Mouse (Mus musculus) limb, embryonic 13.5 days (tissue): ENCODE results near the gene Pcbp3. TPM values are rescaled to one million over a fixed set of nuclear protein-coding genes. Genes with fewer than 3 reads are reported as not detected.

Source experiments
- ATAC-seq: fragments of 200-750 bp; cut with Nextera tagmentation; 2 replicates; pipeline ENCODE4 v1.8.0; 2017; ENCODE audit warnings: low read depth, moderate number of reproducible peaks, moderate TSS enrichment; ENCODE audit not compliant: low FRiP score
- H3K27ac ChIP-seq: fragments of 300-500 bp; sonication (generic); 2 replicates; pipeline ENCODE4 v1.5.1; 2015; ENCODE audit warnings: inconsistent platforms, mild to moderate bottlenecking, moderate library complexity
- H3K27me3 ChIP-seq: fragments of 300-500 bp; sonication (generic); 2 replicates; pipeline ENCODE4 v1.6.1; 2015; ENCODE audit warnings: mild to moderate bottlenecking, inconsistent platforms
- H3K36me3 ChIP-seq: fragments of 300-500 bp; sonication (generic); 2 replicates; pipeline ENCODE4 v1.6.1; 2015; ENCODE audit warnings: inconsistent platforms, mild to moderate bottlenecking, moderate library complexity
- H3K4me1 ChIP-seq: fragments of 300-500 bp; sonication (generic); 2 replicates; pipeline ENCODE4 v1.6.1; 2015; ENCODE audit warnings: inconsistent platforms
- H3K4me2 ChIP-seq: fragments of 300-500 bp; sonication (generic); replicated peaks from 2 replicates; pipeline ENCODE4 v1.6.1; 2015; ENCODE audit warnings: inconsistent platforms, mild to moderate bottlenecking, moderate library complexity
- H3K4me3 ChIP-seq: fragments of 300-500 bp; sonication (generic); 2 replicates; pipeline ENCODE4 v1.5.1; 2015; ENCODE audit warnings: moderate library complexity, mild to moderate bottlenecking, inconsistent platforms
- H3K9ac ChIP-seq: fragments of 300-500 bp; sonication (generic); 2 replicates; pipeline ENCODE4 v1.6.1; 2015; ENCODE audit warnings: mild to moderate bottlenecking, inconsistent platforms
- H3K9me3 ChIP-seq: fragments of 300-500 bp; sonication (generic); 2 replicates; pipeline ENCODE4 v1.6.1; 2016; ENCODE audit warnings: inconsistent platforms
- WGBS: fragments of 180-500 bp; shearing (Covaris S2); methylation state at CpG from one replicate; pipeline ENCODE4 v1.1.7; 2015; 5-methylcytosine and 5-hydroxymethylcytosine counted together
- polyA plus RNA-seq: library from polyadenylated mRNA; unstranded; fragments of >200 nt; fragmentation: Nextera tagmentation; extraction: Ambion mirVana; gene quantifications from 2 replicates; pipeline ENCODE4 v1.2.1, GENCODE M21; 2015

Gene Pcbp3
- polyA plus RNA-seq, 1 experiment from 2014 or later, result 31.2 TPM

DNA sequence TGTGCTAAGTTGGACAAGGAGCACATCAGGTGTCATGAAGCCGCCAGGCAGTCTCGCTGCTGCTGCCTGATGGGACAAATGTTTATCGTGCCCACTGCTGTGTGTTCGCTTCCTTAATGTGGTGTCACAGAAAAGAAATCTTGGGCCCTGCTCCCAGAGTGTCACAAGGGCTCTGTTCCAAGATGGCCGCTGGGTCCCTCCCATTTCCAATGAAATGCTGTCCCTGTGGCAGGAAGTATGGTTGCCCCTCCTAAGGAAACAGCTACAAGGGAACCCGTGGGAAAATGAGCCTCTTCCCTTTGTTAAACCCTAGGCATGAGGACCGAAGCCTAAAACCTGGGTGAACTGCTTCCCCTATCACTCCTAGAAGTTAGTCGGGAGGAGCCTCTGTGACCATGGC lies 146.9 kb downstream of the Pcbp3 start:
- Histone ChIP-seq H3K36me3 (no peaks in the 10 kb centered on the region), H3K4me1 (peaks cover 5% of the 10 kb centered on the region; the same call in 1 of the 2 replicates), H3K4me2 (no peak overlapping the region), H3K4me3 (no peak overlapping the region), H3K9me3 (no peaks in the 10 kb centered on the region), H3K9ac (no peak overlapping the region), H3K27ac (no peak overlapping the region), H3K27me3 (no peaks in the 10 kb centered on the region)
- WGBS, result 83% methylated on average over 8 of the region's 8 CpGs
- ATAC-seq, result no peak

DNA sequence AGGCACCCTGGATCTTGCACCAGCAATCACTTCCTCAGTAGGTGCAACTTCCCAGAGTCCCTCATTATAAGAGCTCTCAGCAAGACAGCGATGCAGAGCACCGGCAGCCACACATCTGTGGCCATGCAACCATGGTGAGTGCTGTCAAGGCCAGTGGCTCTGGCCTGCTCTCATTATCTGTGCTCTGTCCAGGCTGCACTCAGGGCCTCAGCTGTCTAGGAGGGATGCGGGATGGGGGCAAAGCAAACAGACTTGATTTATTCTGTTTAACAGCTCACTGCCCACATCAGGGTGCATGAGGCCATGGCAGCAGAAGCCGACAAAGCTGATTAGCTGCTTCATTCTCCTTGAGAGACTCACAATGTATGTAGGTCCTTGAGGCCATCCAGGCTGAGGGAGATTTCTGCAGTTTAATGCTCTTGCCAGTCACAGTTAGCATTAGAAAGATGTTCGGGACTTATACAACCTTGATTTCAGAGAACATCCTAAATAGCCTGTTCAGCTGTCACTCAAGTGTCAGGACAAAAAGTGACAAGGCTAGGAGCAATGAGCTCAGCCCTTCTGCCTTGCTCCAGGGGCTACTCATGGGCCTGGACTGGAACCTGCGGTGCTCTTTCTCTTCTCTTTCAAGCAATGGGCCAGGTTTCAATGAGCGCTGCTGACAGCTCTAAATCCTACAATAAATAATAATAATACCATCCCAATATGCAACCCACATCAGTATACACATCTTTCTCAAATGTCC lies 151.6 kb downstream of the Pcbp3 start:
- Histone ChIP-seq H3K27me3 (no peaks in the 10 kb centered on the region), H3K36me3 (no peaks in the 10 kb centered on the region), H3K4me2 (no peak overlapping the region), H3K9me3 (no peaks in the 10 kb centered on the region), H3K27ac (no peak overlapping the region), H3K9ac (no peak overlapping the region), H3K4me3 (no peak overlapping the region), H3K4me1 (no peaks in the 10 kb centered on the region)
- 74% methylated on average over 7 of the region's 7 CpGs for WGBS
- ATAC-seq, result no peak

DNA sequence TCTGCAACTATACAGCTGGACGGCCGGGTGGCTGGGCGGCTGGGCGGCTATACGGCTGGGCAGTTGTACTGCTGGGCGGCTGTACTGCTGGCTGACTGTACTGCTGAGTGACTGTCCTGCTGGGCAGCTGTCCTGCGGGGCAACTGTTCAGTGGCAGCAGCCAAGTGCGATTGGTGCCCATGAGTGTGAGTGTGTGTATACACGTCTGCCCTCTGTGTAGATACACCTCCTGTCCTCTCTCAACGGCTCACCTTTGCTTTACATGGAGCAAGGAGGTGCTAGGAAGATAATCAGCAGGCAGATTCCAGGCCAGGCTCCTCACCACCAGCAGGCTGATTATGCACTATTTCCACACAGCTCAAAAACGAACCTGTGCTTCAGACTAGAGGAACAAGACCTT lies 152.2 kb downstream of the Pcbp3 start:
- no peak for ATAC-seq
- Histone ChIP-seq H3K4me2 (no peak overlapping the region), H3K9me3 (no peaks in the 10 kb centered on the region), H3K4me1 (no peaks in the 10 kb centered on the region), H3K4me3 (no peak overlapping the region), H3K27ac (no peak overlapping the region), H3K9ac (peak overlapping the region; percentile 25; the same call in 1 of the 2 replicates), H3K36me3 (no peaks in the 10 kb centered on the region), H3K27me3 (no peaks in the 10 kb centered on the region)
- 86% methylated on average over 11 of the region's 11 CpGs for WGBS

DNA sequence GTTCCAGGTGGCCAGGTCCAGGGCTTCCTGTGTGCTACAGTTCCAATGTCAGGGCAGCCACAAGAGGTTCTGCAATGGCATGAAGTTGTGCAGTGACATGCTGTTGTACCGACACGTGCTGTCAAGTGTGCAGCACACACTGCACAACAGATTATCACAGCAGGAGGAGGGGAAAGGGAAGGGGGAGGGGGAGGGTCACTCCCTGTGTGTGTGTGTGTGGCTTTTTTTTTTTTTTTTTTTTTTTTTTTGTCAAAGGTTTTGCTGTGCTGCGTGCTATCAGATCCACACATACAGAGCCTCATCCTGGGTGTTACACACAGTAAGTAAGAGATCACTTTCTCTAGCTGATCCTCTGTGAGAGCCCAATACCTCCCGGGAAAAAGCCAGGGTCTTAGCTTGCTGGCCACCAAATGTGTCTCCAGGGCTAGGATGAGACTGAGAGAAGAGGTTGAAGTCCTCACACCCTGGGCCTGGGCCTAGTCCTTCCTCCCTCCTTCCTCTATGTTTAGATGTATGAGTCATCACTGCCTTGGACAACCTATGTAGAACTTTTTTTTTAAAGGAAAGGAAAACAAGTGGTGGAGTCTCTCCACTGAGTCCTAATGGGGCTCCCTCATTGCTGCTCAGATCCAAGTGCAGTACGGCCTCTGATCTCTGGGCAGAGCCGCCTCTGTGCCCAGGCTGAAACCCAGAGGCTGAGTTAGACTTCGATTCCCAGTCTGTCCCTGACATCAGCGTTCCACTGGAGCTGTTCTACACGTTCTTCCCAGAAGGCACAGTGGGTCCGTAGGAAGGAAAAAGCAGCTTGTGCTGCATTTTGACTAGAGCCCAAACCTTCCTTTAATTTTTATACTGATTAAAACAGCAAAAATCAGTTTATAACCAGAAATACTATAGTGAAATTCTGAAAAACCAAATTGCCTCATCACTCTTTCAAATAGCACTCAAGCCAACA lies 153.0 kb downstream of the Pcbp3 start:
- Histone ChIP-seq H3K9me3 (no peaks in the 10 kb centered on the region), H3K4me2 (no peak overlapping the region), H3K27ac (no peak overlapping the region), H3K4me3 (no peak overlapping the region), H3K27me3 (no peaks in the 10 kb centered on the region), H3K36me3 (no peaks in the 10 kb centered on the region), H3K4me1 (no peaks in the 10 kb centered on the region), H3K9ac (no peak overlapping the region)
- WGBS, result 85% methylated on average over 10 of the region's 10 CpGs
- ATAC-seq, result no peak

DNA sequence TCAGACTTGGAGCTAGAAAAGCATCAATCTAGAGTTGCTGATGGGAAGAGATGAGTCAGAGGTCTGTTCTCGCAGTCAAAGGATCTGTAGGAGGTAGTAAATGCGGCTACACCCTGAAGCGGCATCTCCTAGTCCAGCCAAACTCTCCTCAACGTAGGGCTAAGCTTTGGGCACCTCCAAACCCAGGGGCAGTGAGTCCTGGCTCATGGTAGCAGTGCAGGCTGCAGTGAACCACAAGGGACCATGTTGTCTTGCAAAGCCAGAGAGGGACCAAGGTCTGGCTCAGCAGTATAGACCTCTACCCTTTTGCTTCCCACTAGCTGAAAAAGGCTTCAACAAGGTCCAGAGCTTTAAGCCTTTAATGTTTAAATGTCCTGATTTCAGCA lies 159.2 kb downstream of the Pcbp3 start:
- 88% methylated on average over 4 of the region's 4 CpGs for WGBS
- Histone ChIP-seq H3K36me3 (peaks cover 11% of the 10 kb centered on the region), H3K4me2 (no peak overlapping the region), H3K9me3 (no peaks in the 10 kb centered on the region), H3K4me3 (no peak overlapping the region), H3K4me1 (no peaks in the 10 kb centered on the region), H3K9ac (no peak overlapping the region), H3K27me3 (no peaks in the 10 kb centered on the region), H3K27ac (no peak overlapping the region)
- ATAC-seq, result no peak

DNA sequence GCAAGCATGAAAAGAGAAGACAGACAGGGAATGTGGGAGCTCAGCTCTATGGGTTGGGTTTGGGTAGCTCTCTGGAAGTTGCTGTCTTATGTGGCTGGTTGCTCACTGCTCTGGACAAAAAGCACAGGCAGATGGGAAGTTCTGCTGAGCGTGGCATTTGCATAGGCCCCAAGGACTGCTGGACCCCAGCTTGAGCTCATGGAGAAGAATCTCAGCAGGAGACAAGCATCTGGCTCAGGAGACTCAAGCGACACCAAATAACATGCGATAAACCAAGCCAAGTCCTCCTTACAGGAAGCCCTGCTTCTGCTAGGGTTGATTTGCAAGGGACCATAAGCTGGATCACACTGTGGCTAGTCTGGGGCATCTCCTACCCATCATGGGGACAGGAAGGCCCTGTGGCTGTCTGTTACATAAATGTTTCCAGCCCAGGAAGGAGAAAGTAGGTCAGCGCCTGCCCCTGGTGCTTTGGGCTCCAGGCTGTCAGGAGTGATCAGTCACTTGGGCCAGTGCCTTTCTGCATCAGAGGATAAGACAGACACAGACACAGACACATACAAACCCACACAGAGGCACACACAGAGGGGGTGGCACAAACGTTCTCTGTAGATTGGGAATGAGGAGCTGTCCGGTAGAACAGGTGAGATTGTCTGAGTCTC lies 159.7 kb downstream of the Pcbp3 start:
- no peak overlapping the region for H3K4me2 ChIP-seq
- no peaks in the 10 kb centered on the region for H3K9me3 ChIP-seq
- no peak overlapping the region for H3K4me3 ChIP-seq
- ATAC-seq, result no peak
- H3K27ac ChIP-seq, result no peak overlapping the region
- 76% methylated on average over 6 of the region's 6 CpGs for whole genome bisulfite sequencing
- peaks cover 14% of the 10 kb centered on the region for H3K36me3 ChIP-seq
- no peaks in the 10 kb centered on the region for H3K4me1 ChIP-seq
- no peak overlapping the region for H3K9ac ChIP-seq
- no peaks in the 10 kb centered on the region for H3K27me3 ChIP-seq

DNA sequence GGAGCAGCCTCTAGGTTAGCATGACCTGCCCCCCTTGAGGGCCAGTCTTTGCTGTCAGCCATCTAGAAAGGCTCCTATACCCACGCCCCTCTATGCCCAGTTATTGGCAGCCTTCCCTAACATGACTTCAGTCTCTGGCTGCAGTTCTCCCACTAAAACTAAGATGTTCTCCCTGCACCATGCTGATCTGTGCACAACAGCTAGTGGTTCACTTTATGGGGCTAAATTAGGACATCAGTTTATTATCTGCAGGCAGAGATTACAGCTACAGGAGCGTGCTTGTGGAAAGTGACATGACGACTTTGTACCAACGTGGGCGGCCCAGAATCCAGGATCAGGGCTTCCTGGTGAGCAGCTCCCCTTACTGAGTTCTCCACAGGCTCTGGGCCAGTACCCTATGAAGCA lies 160.4 kb downstream of the Pcbp3 start:
- H3K4me3 ChIP-seq, result no peak overlapping the region
- WGBS, result 78% methylated on average over 5 of the region's 5 CpGs
- no peaks in the 10 kb centered on the region for H3K9me3 ChIP-seq
- H3K9ac ChIP-seq, result no peak overlapping the region
- peaks cover 21% of the 10 kb centered on the region for H3K36me3 ChIP-seq
- no peaks in the 10 kb centered on the region for H3K27me3 ChIP-seq
- H3K4me2 ChIP-seq, result no peak overlapping the region
- ATAC-seq, result no peak
- H3K4me1 ChIP-seq, result 0 out of 2 replicates have a peak, but pooled peaks cover 2% of the 10 kb centered on the region
- no peak overlapping the region for H3K27ac ChIP-seq

DNA sequence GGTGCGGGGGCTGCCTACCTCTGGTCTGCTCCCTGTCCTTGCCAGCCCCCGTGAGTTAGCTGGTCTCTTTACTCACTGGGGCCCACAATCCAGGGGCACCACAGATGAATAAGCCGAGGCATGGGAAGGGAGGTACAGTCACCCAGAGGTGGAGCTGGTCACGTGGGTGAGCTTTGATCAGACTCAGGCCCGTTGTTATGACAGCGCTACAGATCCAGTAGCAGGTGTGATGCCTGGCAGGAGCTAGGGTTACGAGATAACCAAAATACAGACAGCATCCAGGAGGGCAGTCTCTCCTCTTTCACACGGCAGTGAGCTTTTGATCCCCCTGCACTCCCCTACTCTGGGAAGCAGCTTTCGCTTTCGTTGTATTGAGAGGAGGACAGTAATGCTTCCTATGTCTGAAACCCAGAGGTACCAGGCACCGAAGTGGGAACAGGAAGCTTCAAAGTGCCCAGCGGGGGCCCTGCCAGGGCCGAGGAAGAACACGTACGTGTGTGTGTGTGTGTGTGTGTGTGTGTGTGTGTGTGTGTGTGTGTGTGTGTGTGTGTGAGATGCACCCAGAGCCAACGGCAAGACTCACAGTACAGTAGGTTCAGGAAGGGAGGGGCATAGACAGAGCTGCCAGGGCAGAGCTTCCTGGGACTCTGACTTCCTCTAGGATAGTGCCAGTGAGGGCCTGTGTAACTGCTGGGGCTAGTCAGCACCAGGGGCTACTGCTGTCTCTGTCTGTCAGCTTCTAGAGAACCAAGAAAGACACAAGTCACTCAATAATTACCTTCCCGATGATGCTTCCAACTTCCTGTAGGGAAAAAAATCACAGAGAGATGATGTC lies 162.7 kb downstream of the Pcbp3 start:
- H3K36me3 ChIP-seq, result peaks cover 21% of the 10 kb centered on the region
- H3K4me3 ChIP-seq, result no peak overlapping the region
- H3K4me1 ChIP-seq, result peaks cover 11% of the 10 kb centered on the region; the same call in 1 of the 2 replicates
- no peak overlapping the region for H3K4me2 ChIP-seq
- WGBS, result 84% methylated on average over 17 of the region's 17 CpGs
- H3K27me3 ChIP-seq, result no peaks in the 10 kb centered on the region
- no peak for ATAC-seq
- H3K9ac ChIP-seq, result no peak overlapping the region
- no peak overlapping the region for H3K27ac ChIP-seq
- H3K9me3 ChIP-seq, result no peaks in the 10 kb centered on the region

DNA sequence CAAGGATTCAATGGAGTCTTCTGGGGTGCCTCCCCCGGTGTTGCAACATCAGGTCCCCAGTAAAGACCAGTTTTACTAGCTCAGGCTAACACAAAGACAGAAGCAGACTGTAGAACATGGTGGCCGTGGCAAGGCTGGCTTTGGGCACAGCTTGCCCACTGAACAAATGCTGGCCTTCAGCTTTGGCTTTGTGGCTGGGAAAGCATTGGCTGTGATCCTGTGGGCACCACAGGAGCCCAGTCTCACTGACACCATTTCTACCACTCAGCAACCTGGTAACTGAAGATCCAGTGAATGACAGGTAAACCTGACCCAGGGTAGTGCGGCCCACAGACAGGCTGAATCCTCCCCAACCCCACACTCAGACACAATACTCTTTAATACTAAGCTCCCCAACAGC lies 167.6 kb downstream of the Pcbp3 start:
- Histone ChIP-seq H3K4me2 (no peak overlapping the region), H3K4me3 (no peak overlapping the region), H3K9me3 (no peaks in the 10 kb centered on the region), H3K36me3 (peaks cover 21% of the 10 kb centered on the region), H3K4me1 (peaks cover 14% of the 10 kb centered on the region; the same call in 1 of the 2 replicates), H3K27ac (no peak overlapping the region), H3K27me3 (no peaks in the 10 kb centered on the region), H3K9ac (no peak overlapping the region)
- WGBS, result 87% methylated on average over 3 of the region's 3 CpGs
- no peak for ATAC-seq

DNA sequence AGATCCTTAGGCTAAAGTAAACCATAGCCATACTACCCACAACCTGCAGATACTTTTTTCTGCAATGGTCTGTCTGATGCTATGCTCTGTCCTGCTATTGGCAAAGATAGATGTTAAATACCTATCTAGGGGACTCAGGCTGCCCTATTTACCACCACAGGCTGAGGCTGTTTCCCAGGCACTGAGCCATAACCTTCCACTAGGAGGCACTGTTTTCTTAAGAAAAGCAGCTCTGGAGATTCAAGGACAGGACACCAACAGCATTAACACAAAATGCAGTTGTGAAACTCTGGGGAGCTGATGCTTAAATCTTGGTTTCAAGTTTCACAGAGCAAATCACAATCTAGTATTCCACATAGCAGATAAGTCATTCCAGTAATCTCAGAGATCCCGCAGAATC lies 170.2 kb downstream of the Pcbp3 start:
- H3K27me3 ChIP-seq, result no peaks in the 10 kb centered on the region
- no peaks in the 10 kb centered on the region for H3K9me3 ChIP-seq
- no peak overlapping the region for H3K27ac ChIP-seq
- no peak overlapping the region for H3K4me3 ChIP-seq
- 0 out of 2 replicates have a peak, but pooled peaks cover 14% of the 10 kb centered on the region for H3K36me3 ChIP-seq
- H3K4me2 ChIP-seq, result no peak overlapping the region
- WGBS, result 74% methylated on average over 1 of the region's 1 CpGs
- H3K4me1 ChIP-seq, result peaks cover 14% of the 10 kb centered on the region; the same call in 1 of the 2 replicates
- ATAC-seq, result no peak
- H3K9ac ChIP-seq, result no peak overlapping the region

DNA sequence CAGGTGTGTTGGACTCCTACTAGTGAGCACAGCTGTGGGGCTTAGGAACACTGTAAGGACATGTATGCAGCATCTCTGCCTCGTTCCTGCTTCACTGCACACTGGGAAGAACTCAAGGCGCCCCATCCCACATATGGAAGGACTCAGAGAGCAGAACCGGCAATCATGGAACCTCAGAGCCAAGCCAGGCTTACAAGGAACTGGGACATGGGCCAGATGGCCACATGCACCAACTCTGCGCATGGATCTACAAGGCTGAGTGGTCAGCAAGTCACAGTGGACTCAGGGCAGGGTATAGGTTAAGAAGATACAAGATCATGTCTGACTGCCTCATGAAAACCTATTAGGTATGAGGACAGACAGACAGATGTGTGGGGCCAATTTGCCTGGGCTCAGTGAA lies 171.8 kb downstream of the Pcbp3 start:
- H3K36me3 ChIP-seq, result 0 out of 2 replicates have a peak, but pooled peaks cover 18% of the 10 kb centered on the region
- no peaks in the 10 kb centered on the region for H3K27me3 ChIP-seq
- ATAC-seq, result no peak
- H3K27ac ChIP-seq, result no peak overlapping the region
- H3K4me2 ChIP-seq, result no peak overlapping the region
- H3K4me1 ChIP-seq, result 0 out of 2 replicates have a peak, but pooled peaks cover 3% of the 10 kb centered on the region
- no peak overlapping the region for H3K9ac ChIP-seq
- H3K4me3 ChIP-seq, result no peak overlapping the region
- no peaks in the 10 kb centered on the region for H3K9me3 ChIP-seq
- WGBS, result 85% methylated on average over 4 of the region's 4 CpGs
